Mouse (Mus musculus): ENCODE results near the gene Plin4. TPM values are rescaled to one million over a fixed set of nuclear protein-coding genes. Genes with fewer than 3 reads are reported as not detected.

The Plin4 gene
- polyA plus RNA-seq (2016; fragmentation: Nextera tagmentation; extraction: Ambion mirVana), result 0.06 and 0.18 TPM in 2 replicates

- Histone ChIP-seq H3K4me2 (no peak within 1 kb of the TSS), H3K4me3 (replicated peaks) (no peak within 1 kb of the TSS), H3K36me3 (replicated peaks) (0 out of 2 replicates have a peak, but pooled peaks cover 5% of the 10 kb centered on the region), H3K27me3 (no peaks in the 10 kb centered on the region), H3K27ac (no peak within 1 kb of the TSS), H3K4me1 (0 out of 2 replicates have a peak, but pooled peaks cover 3% of the 10 kb centered on the region), H3K9ac (no peak within 1 kb of the TSS), H3K9me3 (no peaks in the 10 kb centered on the region)
- 67% methylated on average over 10 of the region's 10 CpGs for WGBS
- no peak for ATAC-seq (ENCODE audit: low FRiP score)
These were observed at the start of gene Plin4 for GRCm38 (mm10) chr17:56109219-56110051. Gene Plin4, minus strand, starts transcription at chr17:56109803.

GRCm38 (mm10) chr17:56153643-56154042 lies 44.0 kb upstream of the Plin4 start:
- H3K9me3 ChIP-seq, result no peaks in the 10 kb centered on the region
- H3K36me3 ChIP-seq (replicated peaks), result no peaks in the 10 kb centered on the region
- peak; percentile 72 for ATAC-seq (ENCODE audit: low FRiP score)
- H3K9ac ChIP-seq, result no peak overlapping the region
- no peak overlapping the region for H3K4me2 ChIP-seq
- no peak overlapping the region for H3K4me3 ChIP-seq (replicated peaks)
- H3K27ac ChIP-seq, result no peak overlapping the region
- 41% methylated on average over 9 of the region's 9 CpGs for WGBS
- H3K4me1 ChIP-seq, result peaks cover 18% of the 10 kb centered on the region
- peaks cover 80% of the 10 kb centered on the region for H3K27me3 ChIP-seq

DNA sequence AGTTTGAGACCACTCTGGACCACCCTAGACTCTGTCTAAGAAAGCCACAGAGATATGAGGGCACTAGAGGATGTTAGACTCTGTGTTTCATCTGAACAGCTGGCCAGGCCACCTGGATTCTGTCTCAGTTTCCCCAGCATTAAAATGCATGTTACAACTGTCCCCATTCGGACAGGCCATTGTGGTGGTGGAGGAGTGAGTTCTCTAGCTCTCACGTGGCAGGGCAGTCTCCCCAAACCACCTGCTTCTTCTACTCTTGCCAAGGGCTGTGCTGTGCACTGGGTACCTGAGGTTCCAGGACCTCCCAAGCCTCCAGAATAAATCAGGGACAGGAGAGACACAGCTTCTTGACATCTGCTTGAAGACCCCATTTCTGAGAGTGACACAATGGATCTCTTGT lies 40.3 kb upstream of the Plin4 start:
- Histone ChIP-seq H3K9me3 (no peaks in the 10 kb centered on the region), H3K4me2 (no peak overlapping the region), H3K4me3 (replicated peaks) (no peak overlapping the region), H3K9ac (no peak overlapping the region), H3K4me1 (peaks cover 31% of the 10 kb centered on the region), H3K27ac (no peak overlapping the region), H3K27me3 (peaks cover 81% of the 10 kb centered on the region), H3K36me3 (replicated peaks) (no peaks in the 10 kb centered on the region)
- ATAC-seq (ENCODE audit: low FRiP score), result no peak
- WGBS, result 36% methylated on average over 2 of the region's 2 CpGs

- Histone ChIP-seq H3K9ac (peak overlapping the region; percentile 41; the same call in 1 of the 2 replicates), H3K4me3 (replicated peaks) (peak overlapping the region; percentile 28), H3K27me3 (peaks cover 79% of the 10 kb centered on the region), H3K4me1 (peaks cover 29% of the 10 kb centered on the region), H3K27ac (no peak overlapping the region), H3K9me3 (no peaks in the 10 kb centered on the region), H3K4me2 (peak overlapping the region; percentile 47), H3K36me3 (replicated peaks) (no peaks in the 10 kb centered on the region)
- ATAC-seq (ENCODE audit: low FRiP score), result peak; percentile 37
- 2% methylated on average over 29 of the region's 30 CpGs for WGBS
These were observed 39.4 kb upstream of the Plin4 start for GRCm38 (mm10) chr17:56148790-56149618.

DNA sequence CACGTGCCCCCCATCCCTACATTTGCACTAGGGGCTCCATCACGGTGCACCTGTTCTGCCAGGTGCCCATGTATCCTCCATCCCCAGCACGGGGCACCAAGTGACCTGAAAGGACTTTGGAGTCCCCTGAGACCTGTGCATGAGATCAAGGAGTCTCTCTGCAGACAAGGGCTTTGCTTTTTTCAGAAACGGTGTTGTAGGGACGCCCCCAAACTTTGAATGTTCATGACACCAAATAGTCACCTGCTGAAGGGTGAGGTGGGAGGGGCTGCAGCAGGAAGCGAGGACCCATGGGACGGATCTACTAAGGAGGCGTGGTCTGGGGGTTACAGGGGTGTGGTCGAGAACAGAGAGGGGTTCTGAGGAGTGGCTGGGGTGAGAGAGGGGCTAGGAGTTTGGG lies 38.7 kb upstream of the Plin4 start:
- Histone ChIP-seq H3K27ac (no peak overlapping the region), H3K9me3 (no peaks in the 10 kb centered on the region), H3K4me3 (replicated peaks) (0 out of 2 replicates have a peak overlapping the region, but pooled peaks have one; percentile 28), H3K27me3 (peaks cover 84% of the 10 kb centered on the region), H3K9ac (no peak overlapping the region), H3K4me1 (peaks cover 22% of the 10 kb centered on the region), H3K4me2 (peak overlapping the region; percentile 47), H3K36me3 (replicated peaks) (no peaks in the 10 kb centered on the region)
- WGBS, result 16% methylated on average over 9 of the region's 9 CpGs
- ATAC-seq (ENCODE audit: low FRiP score), result no peak

- H3K27me3 ChIP-seq, result peaks cover 93% of the 10 kb centered on the region
These were observed 37.8 kb upstream of the Plin4 start for GRCm38 (mm10) chr17:56147420-56147819.

DNA sequence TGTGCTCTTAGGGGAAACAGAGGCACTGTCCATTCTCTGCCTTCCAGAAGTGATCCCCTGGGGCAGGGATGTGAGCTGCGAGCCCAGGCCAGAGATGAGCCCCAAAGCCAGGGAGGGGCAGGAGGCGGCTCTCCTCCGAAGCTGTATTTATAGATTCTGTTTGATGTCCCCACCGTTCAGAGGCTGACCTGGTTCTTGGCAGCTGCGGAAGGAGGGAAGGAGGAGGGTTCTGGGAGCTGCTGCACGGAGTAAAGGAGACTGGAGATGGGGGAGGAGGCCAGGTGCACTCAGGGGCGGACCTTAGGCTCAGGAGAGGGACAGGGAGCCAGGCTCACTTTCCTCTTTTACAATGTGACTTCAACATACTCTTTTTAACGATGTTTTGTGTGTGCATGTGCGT lies 36.5 kb upstream of the Plin4 start:
- Histone ChIP-seq H3K4me3 (replicated peaks) (no peak overlapping the region), H3K9ac (no peak overlapping the region), H3K27me3 (peaks cover 97% of the 10 kb centered on the region), H3K4me2 (no peak overlapping the region), H3K27ac (no peak overlapping the region), H3K9me3 (no peaks in the 10 kb centered on the region), H3K36me3 (replicated peaks) (no peaks in the 10 kb centered on the region), H3K4me1 (peaks cover 42% of the 10 kb centered on the region)
- no peak for ATAC-seq (ENCODE audit: low FRiP score)
- WGBS, result 16% methylated on average over 9 of the region's 9 CpGs

More at GRCm38 (mm10) chr17:56147420-56147819, 37.8 kb upstream of the Plin4 start:
- no peak overlapping the region for H3K4me3 ChIP-seq (replicated peaks)
- no peak overlapping the region for H3K4me2 ChIP-seq
- no peak overlapping the region for H3K27ac ChIP-seq
- H3K36me3 ChIP-seq (replicated peaks), result no peaks in the 10 kb centered on the region
- 71% methylated on average over 12 of the region's 12 CpGs for WGBS
- H3K9ac ChIP-seq, result no peak overlapping the region
- H3K4me1 ChIP-seq, result peaks cover 29% of the 10 kb centered on the region
- ATAC-seq (ENCODE audit: low FRiP score), result no peak
- no peaks in the 10 kb centered on the region for H3K9me3 ChIP-seq

DNA sequence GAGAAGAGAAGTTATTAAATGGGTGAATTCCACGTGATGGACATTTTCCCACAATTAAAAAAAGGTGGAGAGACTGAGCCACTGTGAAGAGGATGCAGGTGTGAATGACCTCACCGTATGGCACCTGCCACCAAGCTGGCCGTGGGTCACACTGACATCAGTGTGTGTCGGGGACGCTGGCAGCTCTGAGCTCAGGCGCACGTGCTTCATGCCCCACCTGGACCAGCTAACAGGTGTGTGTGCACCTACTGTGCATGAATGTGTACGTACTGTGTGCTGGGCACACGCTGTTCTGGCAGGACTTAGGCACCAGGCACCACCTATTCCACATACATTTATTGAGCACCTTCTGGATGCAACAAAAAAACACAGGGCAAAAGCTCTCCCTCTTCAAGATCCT lies 34.9 kb upstream of the Plin4 start:
- Histone ChIP-seq H3K9ac (no peak overlapping the region), H3K27ac (no peak overlapping the region), H3K27me3 (peaks cover 97% of the 10 kb centered on the region), H3K36me3 (replicated peaks) (no peaks in the 10 kb centered on the region), H3K9me3 (no peaks in the 10 kb centered on the region), H3K4me3 (replicated peaks) (no peak overlapping the region), H3K4me1 (peaks cover 49% of the 10 kb centered on the region), H3K4me2 (no peak overlapping the region)
- no peak for ATAC-seq (ENCODE audit: low FRiP score)
- WGBS, result 78% methylated on average over 9 of the region's 9 CpGs

- H3K27me3 ChIP-seq, result peaks cover 97% of the 10 kb centered on the region
- WGBS, result under 1% methylated on average over 38 of the region's 47 CpGs
- no peaks in the 10 kb centered on the region for H3K36me3 ChIP-seq (replicated peaks)
- H3K9ac ChIP-seq, result peak overlapping the region; percentile 27
- peak; percentile 59 for ATAC-seq (ENCODE audit: low FRiP score)
- no peaks in the 10 kb centered on the region for H3K9me3 ChIP-seq
- H3K4me1 ChIP-seq, result peaks cover 50% of the 10 kb centered on the region
- peak overlapping the region; percentile 21; the same call in 1 of the 2 replicates for H3K27ac ChIP-seq
- H3K4me2 ChIP-seq, result peak overlapping the region; percentile 56
- H3K4me3 ChIP-seq (replicated peaks), result peak overlapping the region; percentile 41
These were observed 32.4 kb upstream of the Plin4 start for GRCm38 (mm10) chr17:56141702-56142605.

DNA sequence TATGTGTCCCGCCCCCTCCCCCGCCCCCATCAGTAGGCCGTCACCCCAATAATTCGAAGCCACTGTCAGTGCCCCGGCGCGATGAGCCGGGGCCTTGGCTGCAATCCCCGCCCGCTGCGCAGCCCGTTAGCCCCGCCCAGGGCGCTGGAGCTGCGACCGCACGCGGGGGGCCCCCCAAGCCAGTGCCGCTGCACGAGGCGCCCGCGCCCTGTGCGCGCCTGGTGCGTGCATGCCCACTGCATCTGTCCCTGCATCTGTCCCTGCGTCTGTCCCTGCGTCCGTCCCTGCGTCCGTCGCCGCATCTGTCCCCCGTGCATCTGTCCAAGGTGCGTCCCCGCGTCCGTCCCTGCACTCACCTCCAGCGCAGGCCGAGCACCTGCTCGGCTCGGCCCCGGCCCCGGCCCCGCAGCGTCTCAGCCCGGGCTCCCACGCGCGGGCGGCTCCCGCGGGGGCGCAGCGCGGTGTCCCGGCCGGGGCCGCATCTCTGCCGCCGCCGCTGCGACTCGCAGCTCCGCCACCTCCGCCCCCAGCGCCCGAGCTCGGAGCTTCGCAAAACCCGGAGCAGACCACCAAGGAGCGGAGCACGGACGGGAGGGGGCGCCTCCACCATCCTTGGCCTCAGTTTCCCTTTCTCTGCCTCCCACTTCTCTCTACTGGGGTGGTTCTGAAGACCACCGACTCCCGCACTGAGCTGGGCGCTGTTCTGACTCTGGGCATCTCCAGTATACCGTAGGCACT lies 30.4 kb upstream of the Plin4 start, which contains the start of gene Sema6b:
Gene Sema6b (minus strand): TSS at position 486 of the 738 bp plus-strand sequence.
- H3K4me3 ChIP-seq (replicated peaks), result peak within 1 kb of the TSS; percentile 78
- 2% methylated on average over 59 of the region's 79 CpGs for WGBS
- H3K4me2 ChIP-seq, result peak within 1 kb of the TSS; percentile 96
- ATAC-seq (ENCODE audit: low FRiP score), result peak; percentile 24
- H3K27ac ChIP-seq, result peak within 1 kb of the TSS; percentile 50
- H3K9ac ChIP-seq, result peak within 1 kb of the TSS; percentile 74
- H3K4me1 ChIP-seq, result peaks cover 40% of the 10 kb centered on the region
- H3K36me3 ChIP-seq (replicated peaks), result no peaks in the 10 kb centered on the region
- H3K27me3 ChIP-seq, result peaks cover 93% of the 10 kb centered on the region
- H3K9me3 ChIP-seq, result no peaks in the 10 kb centered on the region

GRCm38 (mm10) chr17:56139355-56139754 lies 29.8 kb upstream of the Plin4 start:
- Histone ChIP-seq H3K27me3 (peaks cover 91% of the 10 kb centered on the region), H3K4me1 (peaks cover 44% of the 10 kb centered on the region)

More at GRCm38 (mm10) chr17:56139355-56139754, 29.8 kb upstream of the Plin4 start:
- ATAC-seq (ENCODE audit: low FRiP score), result peak; percentile 30; the same call in 1 of the 2 replicates
- peak overlapping the region; percentile 74 for H3K9ac ChIP-seq
- no peak overlapping the region for H3K27ac ChIP-seq
- WGBS, result 6% methylated on average over 18 of the region's 21 CpGs
- H3K4me3 ChIP-seq (replicated peaks), result peak overlapping the region; percentile 78
- H3K4me2 ChIP-seq, result peak overlapping the region; percentile 96
- no peaks in the 10 kb centered on the region for H3K36me3 ChIP-seq (replicated peaks)
- no peaks in the 10 kb centered on the region for H3K9me3 ChIP-seq

Measured in forebrain, embryonic 12.5 days (tissue).